Mouse (Mus musculus): ENCODE data around the gene Pappa2. TPM values are rescaled to one million over a fixed set of nuclear protein-coding genes. Genes with fewer than 3 reads are reported as not detected.

Pappa2 gene
- polyA plus RNA-seq, 1 experiment from 2014 or later, result 0.18 TPM

GRCm38 (mm10) chr1:158740161-158740766 lies 240.0 kb downstream of the Pappa2 start:
- Histone ChIP-seq H3K9me3 (replicated peaks) (no peaks in the 10 kb centered on the region), H3K36me3 (no peaks in the 10 kb centered on the region), H3K4me1 (no peaks in the 10 kb centered on the region), H3K27me3 (replicated peaks) (no peaks in the 10 kb centered on the region), H3K9ac (no peak overlapping the region), H3K27ac (no peak overlapping the region), H3K4me2 (no peak overlapping the region), H3K4me3 (no peak overlapping the region)
- no peak for ATAC-seq
- WGBS (ENCODE audit: insufficient replicate concordance), result 60% methylated on average over 6 of the region's 6 CpGs

- H3K4me2 ChIP-seq, result no peak overlapping the region
- H3K9me3 ChIP-seq (replicated peaks), result no peaks in the 10 kb centered on the region
- H3K27me3 ChIP-seq (replicated peaks), result no peaks in the 10 kb centered on the region
- no peak overlapping the region for H3K4me3 ChIP-seq
- H3K27ac ChIP-seq, result no peak overlapping the region
- no peak for ATAC-seq
- 34% methylated on average over 5 of the region's 5 CpGs for WGBS (ENCODE audit: insufficient replicate concordance)
- no peaks in the 10 kb centered on the region for H3K4me1 ChIP-seq
- no peak overlapping the region for H3K9ac ChIP-seq
- H3K36me3 ChIP-seq, result no peaks in the 10 kb centered on the region
These were observed 241.0 kb downstream of the Pappa2 start for GRCm38 (mm10) chr1:158739132-158739919.

- H3K4me3 ChIP-seq, result no peak overlapping the region
- no peak for ATAC-seq
- H3K9me3 ChIP-seq (replicated peaks), result no peaks in the 10 kb centered on the region
- H3K36me3 ChIP-seq, result no peaks in the 10 kb centered on the region
- 42% methylated on average over 4 of the region's 4 CpGs for WGBS (ENCODE audit: insufficient replicate concordance)
- H3K9ac ChIP-seq, result no peak overlapping the region
- no peak overlapping the region for H3K27ac ChIP-seq
- no peaks in the 10 kb centered on the region for H3K4me1 ChIP-seq
- H3K4me2 ChIP-seq, result no peak overlapping the region
- no peaks in the 10 kb centered on the region for H3K27me3 ChIP-seq (replicated peaks)
These were observed 247.3 kb downstream of the Pappa2 start for GRCm38 (mm10) chr1:158732868-158733496.

- 36% methylated on average over 5 of the region's 5 CpGs for WGBS (ENCODE audit: insufficient replicate concordance)
- H3K36me3 ChIP-seq, result no peaks in the 10 kb centered on the region
- H3K9ac ChIP-seq, result no peak overlapping the region
- H3K4me2 ChIP-seq, result no peak overlapping the region
- no peaks in the 10 kb centered on the region for H3K9me3 ChIP-seq (replicated peaks)
- H3K27ac ChIP-seq, result no peak overlapping the region
- H3K4me1 ChIP-seq, result no peaks in the 10 kb centered on the region
- no peaks in the 10 kb centered on the region for H3K27me3 ChIP-seq (replicated peaks)
- no peak overlapping the region for H3K4me3 ChIP-seq
- no peak for ATAC-seq
These were observed 266.8 kb downstream of the Pappa2 start for GRCm38 (mm10) chr1:158713301-158714095.

GRCm38 (mm10) chr1:158701336-158701735 lies 279.0 kb downstream of the Pappa2 start:
- WGBS (ENCODE audit: insufficient replicate concordance), result 70% methylated on average over 1 of the region's 1 CpGs
- no peaks in the 10 kb centered on the region for H3K36me3 ChIP-seq
- no peaks in the 10 kb centered on the region for H3K27me3 ChIP-seq (replicated peaks)
- no peak overlapping the region for H3K4me2 ChIP-seq
- ATAC-seq, result no peak
- H3K4me1 ChIP-seq, result no peaks in the 10 kb centered on the region
- no peaks in the 10 kb centered on the region for H3K9me3 ChIP-seq (replicated peaks)
- no peak overlapping the region for H3K27ac ChIP-seq
- no peak overlapping the region for H3K4me3 ChIP-seq
- H3K9ac ChIP-seq, result no peak overlapping the region

GRCm38 (mm10) chr1:158700147-158700546 lies 280.1 kb downstream of the Pappa2 start:
- Histone ChIP-seq H3K4me2 (no peak overlapping the region), H3K4me1 (no peaks in the 10 kb centered on the region), H3K9me3 (replicated peaks) (no peaks in the 10 kb centered on the region), H3K27me3 (replicated peaks) (no peaks in the 10 kb centered on the region), H3K27ac (no peak overlapping the region), H3K36me3 (no peaks in the 10 kb centered on the region), H3K9ac (no peak overlapping the region), H3K4me3 (no peak overlapping the region)
- no peak for ATAC-seq
- WGBS (ENCODE audit: insufficient replicate concordance), result 60% methylated on average over 2 of the region's 2 CpGs

GRCm38 (mm10) chr1:158699276-158699675 lies 281.0 kb downstream of the Pappa2 start:
- Histone ChIP-seq H3K27ac (no peak overlapping the region), H3K4me1 (no peaks in the 10 kb centered on the region), H3K4me3 (no peak overlapping the region), H3K27me3 (replicated peaks) (no peaks in the 10 kb centered on the region), H3K9ac (no peak overlapping the region), H3K4me2 (no peak overlapping the region), H3K9me3 (replicated peaks) (no peaks in the 10 kb centered on the region), H3K36me3 (no peaks in the 10 kb centered on the region)
- no peak for ATAC-seq
- WGBS (ENCODE audit: insufficient replicate concordance), result 59% methylated on average over 2 of the region's 2 CpGs

- H3K36me3 ChIP-seq, result no peaks in the 10 kb centered on the region
- H3K9me3 ChIP-seq (replicated peaks), result no peaks in the 10 kb centered on the region
- 71% methylated on average over 10 of the region's 10 CpGs for WGBS (ENCODE audit: insufficient replicate concordance)
- no peak overlapping the region for H3K27ac ChIP-seq
- H3K4me2 ChIP-seq, result no peak overlapping the region
- H3K27me3 ChIP-seq (replicated peaks), result no peaks in the 10 kb centered on the region
- no peaks in the 10 kb centered on the region for H3K4me1 ChIP-seq
- no peak overlapping the region for H3K4me3 ChIP-seq
- H3K9ac ChIP-seq, result no peak overlapping the region
- no peak for ATAC-seq
These were observed 282.3 kb downstream of the Pappa2 start for GRCm38 (mm10) chr1:158697859-158698569.

- 36% methylated on average over 3 of the region's 3 CpGs for WGBS (ENCODE audit: insufficient replicate concordance)
- ATAC-seq, result no peak
- H3K27ac ChIP-seq, result no peak overlapping the region
These were observed 282.9 kb downstream of the Pappa2 start for GRCm38 (mm10) chr1:158697423-158697822.

GRCm38 (mm10) chr1:158687726-158688125 lies 292.6 kb downstream of the Pappa2 start:
- Histone ChIP-seq H3K27ac (no peak overlapping the region), H3K4me1 (no peaks in the 10 kb centered on the region), H3K36me3 (no peaks in the 10 kb centered on the region), H3K4me2 (no peak overlapping the region), H3K4me3 (no peak overlapping the region), H3K9me3 (replicated peaks) (no peaks in the 10 kb centered on the region), H3K9ac (no peak overlapping the region), H3K27me3 (replicated peaks) (no peaks in the 10 kb centered on the region)
- 21% methylated on average over 1 of the region's 1 CpGs for WGBS (ENCODE audit: insufficient replicate concordance)
- no peak for ATAC-seq

More at GRCm38 (mm10) chr1:158697423-158697822, 282.9 kb downstream of the Pappa2 start:
- no peak overlapping the region for H3K4me2 ChIP-seq
- no peaks in the 10 kb centered on the region for H3K9me3 ChIP-seq (replicated peaks)
- no peaks in the 10 kb centered on the region for H3K4me1 ChIP-seq
- H3K27me3 ChIP-seq (replicated peaks), result no peaks in the 10 kb centered on the region
- no peak overlapping the region for H3K4me3 ChIP-seq
- no peaks in the 10 kb centered on the region for H3K36me3 ChIP-seq
- H3K9ac ChIP-seq, result no peak overlapping the region

GRCm38 (mm10) chr1:158669971-158670592 lies 310.2 kb downstream of the Pappa2 start:
- ATAC-seq, result no peak
- H3K4me2 ChIP-seq, result no peak overlapping the region
- H3K9ac ChIP-seq, result no peak overlapping the region
- 39% methylated on average over 3 of the region's 3 CpGs for WGBS (ENCODE audit: insufficient replicate concordance)
- H3K9me3 ChIP-seq (replicated peaks), result no peaks in the 10 kb centered on the region
- H3K27ac ChIP-seq, result no peak overlapping the region
- H3K4me1 ChIP-seq, result no peaks in the 10 kb centered on the region
- H3K27me3 ChIP-seq (replicated peaks), result no peaks in the 10 kb centered on the region
- no peak overlapping the region for H3K4me3 ChIP-seq
- no peaks in the 10 kb centered on the region for H3K36me3 ChIP-seq
